Mouse (Mus musculus): ENCODE measurements around the gene Mettl1.

DNA sequence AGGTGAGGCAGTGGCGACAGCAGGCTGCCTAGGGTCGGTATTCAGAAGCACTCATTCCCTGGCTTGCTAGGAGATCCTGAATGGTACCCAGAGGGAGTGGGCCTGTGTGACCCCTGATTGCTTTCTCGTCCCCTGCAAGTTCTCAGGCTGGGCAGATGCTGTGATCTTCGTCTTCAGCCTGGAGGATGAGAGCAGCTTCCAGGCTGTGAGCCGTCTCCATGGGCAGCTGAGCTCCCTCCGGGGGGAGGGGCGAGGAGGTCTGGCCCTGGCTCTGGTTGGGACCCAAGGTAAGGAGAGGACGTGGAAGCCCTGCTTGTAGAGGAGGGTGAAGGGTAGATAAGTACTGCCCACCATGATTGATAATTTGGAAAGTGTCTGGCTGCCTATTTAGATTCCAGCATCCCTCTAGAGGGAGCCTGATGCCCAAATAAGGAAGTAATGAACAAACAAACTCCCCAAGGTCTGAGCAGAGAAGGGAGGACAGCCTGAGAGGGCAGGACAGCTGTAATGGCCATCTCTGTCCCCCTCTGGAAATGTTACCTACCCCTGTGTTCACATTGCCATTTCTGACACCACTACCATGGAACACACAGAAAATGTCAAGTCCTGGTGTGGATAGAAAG is 42.2 kb downstream of the Mettl1 start:
- TF ChIP-seq CTCF (IDR thresholded peaks at IDR 0.05; ENCODE audit: control insufficient read depth, insufficient read depth, low read length) (no peak), POLR2A (IDR thresholded peaks at IDR 0.05; ENCODE audit: borderline replicate concordance, control insufficient read depth, low read depth, low read length) (no peak)
